Mouse (Mus musculus) G1E (cell line): ENCODE results near the gene Ap1s2. TPM values are rescaled to one million over a fixed set of nuclear protein-coding genes. Genes with fewer than 3 reads are reported as not detected.

Experiments
- ATAC-seq: 2 replicates; pipeline ENCODE4 v1.8.0; 2016; ENCODE audit warnings: mild to moderate bottlenecking; ENCODE audit not compliant: insufficient number of reproducible peaks, poor library complexity, low FRiP score, severe bottlenecking; ENCODE audit errors: extremely low read depth
- DNase-seq: peaks from one replicate; pipeline ENCODE4 v3.0.0; 2012; ENCODE audit warnings: low spot score
- H3K27me3 ChIP-seq: 2 replicates; pipeline ENCODE4 v1.6.1; 2012; ENCODE audit warnings: mild to moderate bottlenecking, low read length, inconsistent platforms; ENCODE audit not compliant: insufficient read depth
- H3K36me3 ChIP-seq: replicated peaks from 2 replicates; pipeline ENCODE3; 2012; ENCODE audit warnings: mild to moderate bottlenecking, inconsistent platforms
- H3K4me1 ChIP-seq: 2 replicates; pipeline ENCODE4 v1.6.1; 2012; ENCODE audit warnings: low read depth, low read length, inconsistent platforms, mixed read lengths; ENCODE audit not compliant: insufficient read depth
- H3K4me3 ChIP-seq: 2 replicates; pipeline ENCODE4 v1.5.1; 2012; ENCODE audit warnings: low read depth, mild to moderate bottlenecking, inconsistent platforms, low read length, moderate library complexity, mixed read lengths
- H3K9me3 ChIP-seq: replicated peaks from 2 replicates; pipeline ENCODE4 v1.6.1; 2012; ENCODE audit warnings: inconsistent platforms
- CTCF ChIP-seq: IDR thresholded peaks from 2 replicates; pipeline ENCODE4 v1.5.1; 2012; ENCODE audit warnings: low read depth, low read length, inconsistent platforms, mixed read lengths
- GATA1 ChIP-seq: IDR thresholded peaks from 2 replicates; pipeline ENCODE4 v1.6.1; 2012; ENCODE audit warnings: borderline replicate concordance, low read length, inconsistent platforms, mixed read lengths
- GATA2 ChIP-seq: IDR thresholded peaks from 2 replicates; pipeline ENCODE4 v1.6.1; 2012; ENCODE audit warnings: low read depth, low read length, inconsistent platforms, borderline replicate concordance
- POLR2AphosphoS5 ChIP-seq: IDR thresholded peaks from 2 replicates; pipeline ENCODE4 v1.6.1; 2012; ENCODE audit warnings: low read depth, low read length, inconsistent platforms; ENCODE audit not compliant: insufficient replicate concordance
- TAL1 ChIP-seq: conservative IDR thresholded peaks from 2 replicates; pipeline ENCODE4 v1.6.1; 2012; ENCODE audit warnings: low read depth, low read length, inconsistent platforms, mixed read lengths
- polyA plus RNA-seq: library from polyadenylated mRNA; stranded (reverse); fragments of >175 nt; gene quantifications from 2 replicates; pipeline ENCODE4 v1.2.3, GENCODE M21; 2012
- total RNA-seq, 2 experiments: library from RNA; stranded (forward) in 1 of 2; stranded (reverse) in 1 of 2; fragments of 200-1000 nt in 1 of 2; fragments of >200 nt in 1 of 2; fragmentation: Nextera tagmentation in 1 of 2; gene quantifications; 2 replicates each; pipeline ENCODE4 v1.2.3; 2014 to 2017

Gene Ap1s2
- total and polyA plus RNA-seq, 3 experiments: 5.7 to 21.0 (median 15.4) TPM

DNA sequence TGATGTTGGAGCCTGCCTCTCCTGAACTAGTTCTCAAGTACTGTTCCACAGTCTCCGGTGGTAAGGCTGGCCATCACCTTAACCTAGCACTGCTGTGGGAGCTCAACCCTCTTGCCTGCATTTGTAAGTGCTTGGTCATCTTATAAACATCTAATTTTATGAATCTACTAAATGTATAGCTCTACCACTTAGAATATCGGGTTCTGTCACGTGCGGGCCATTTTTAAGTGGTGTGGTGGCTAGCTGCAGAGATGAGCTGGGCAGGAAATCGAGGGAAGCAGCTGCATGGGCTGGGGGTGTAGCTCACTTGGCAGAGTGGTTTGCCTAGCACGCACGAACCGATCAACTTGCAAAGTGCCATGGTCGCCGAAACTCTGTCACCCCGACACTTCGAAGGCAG is 48.6 kb downstream of the Ap1s2 start:
- no peaks in the 10 kb centered on the region for H3K27me3 ChIP-seq
- DNase-seq (no peak), ATAC-seq (no peak)
- H3K4me1 ChIP-seq: peaks cover 9% of the 10 kb centered on the region
- TF ChIP-seq TAL1: no peak
- H3K36me3 ChIP-seq: peaks cover 44% of the 10 kb centered on the region
- no peaks in the 10 kb centered on the region for H3K9me3 ChIP-seq
- H3K4me3 ChIP-seq: peak overlapping the region; percentile 81

DNA sequence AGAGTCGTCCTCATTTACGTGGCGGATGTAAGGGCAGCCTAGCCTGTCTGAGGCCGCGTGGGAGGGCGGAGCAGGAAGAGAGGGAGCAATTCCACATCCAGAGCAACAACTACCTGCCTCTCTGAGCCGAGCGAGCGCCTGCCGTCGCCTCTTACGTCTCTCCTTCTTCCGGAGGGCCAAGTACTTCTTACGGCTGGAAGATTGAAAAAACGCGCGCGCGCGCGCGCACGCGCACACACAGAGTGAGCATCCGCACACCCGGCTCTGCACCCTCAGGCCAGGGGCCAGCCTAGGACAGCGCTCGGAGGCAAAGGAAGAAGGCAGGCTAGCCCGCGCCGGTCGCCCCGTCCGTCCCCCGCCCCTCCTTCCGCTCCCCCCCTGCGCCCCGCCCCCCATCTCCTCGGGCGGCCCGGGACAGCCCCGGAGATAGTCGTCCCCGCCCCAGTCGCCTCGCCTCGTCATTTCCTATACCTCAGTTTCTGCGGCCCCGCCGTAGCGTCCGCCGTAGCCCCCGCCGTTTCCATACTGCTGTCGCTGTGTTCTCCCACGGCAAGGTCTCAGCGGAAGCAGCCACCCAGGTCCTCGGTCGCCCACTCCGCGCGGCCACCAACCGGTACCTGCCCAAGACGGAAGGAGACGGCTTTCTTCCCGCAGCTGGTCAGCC is 49.1 kb downstream of the Ap1s2 start:
- H3K36me3 ChIP-seq: peaks cover 43% of the 10 kb centered on the region
- H3K4me1 ChIP-seq: peaks cover 9% of the 10 kb centered on the region
- H3K27me3 ChIP-seq: no peaks in the 10 kb centered on the region
- peak overlapping the region; percentile 81 for H3K4me3 ChIP-seq
- ATAC-seq (peak; percentile 52), DNase-seq (peak; percentile 72)
- no peaks in the 10 kb centered on the region for H3K9me3 ChIP-seq
- TF ChIP-seq TAL1: no peak
- TF ChIP-seq GATA2: no peak
- no peak for TF ChIP-seq CTCF
- TF ChIP-seq POLR2AphosphoS5: no peak
- no peak for TF ChIP-seq GATA1

- peaks cover 7% of the 10 kb centered on the region for H3K4me1 ChIP-seq
- H3K9me3 ChIP-seq: no peaks in the 10 kb centered on the region
- ATAC-seq: peak; percentile 83
- TF ChIP-seq GATA2: no peak
- TF ChIP-seq GATA1: no peak
- TF ChIP-seq CTCF: no peak
- TF ChIP-seq POLR2AphosphoS5: no peak
- TF ChIP-seq TAL1: no peak
- H3K4me3 ChIP-seq: peak within 1 kb of the TSS; percentile 81
- no peaks in the 10 kb centered on the region for H3K27me3 ChIP-seq
- DNase-seq: peak; percentile 79
- H3K36me3 ChIP-seq: peaks cover 42% of the 10 kb centered on the region
Observed at GRCm38 (mm10) chrX:163958467-163958875, 49.7 kb downstream of the Ap1s2 start, which contains the start of gene Zrsr2. Zrsr2 (minus strand) TSS chrX:163958661.

DNA sequence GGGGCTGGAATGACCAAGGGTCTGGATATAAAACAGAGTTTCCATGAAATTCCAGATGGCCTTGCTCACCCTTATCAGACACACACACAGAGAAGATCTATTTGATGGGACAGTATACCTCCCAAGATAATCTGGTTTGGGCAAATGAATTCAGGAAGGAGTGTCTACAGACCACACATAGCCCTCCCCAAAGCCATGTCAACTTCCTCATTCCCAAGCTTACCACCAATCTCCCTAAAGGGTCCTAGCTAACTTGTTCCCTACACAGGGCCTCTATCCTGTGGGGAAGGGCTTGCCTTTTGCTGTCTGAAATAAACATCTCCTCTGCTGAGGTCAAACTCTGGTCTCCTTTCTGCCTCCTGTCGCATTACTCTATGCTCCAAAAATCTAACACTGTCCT is 72.3 kb downstream of the Ap1s2 start:
- no peaks in the 10 kb centered on the region for H3K4me1 ChIP-seq
- no peak for TF ChIP-seq GATA1
- no peak for TF ChIP-seq POLR2AphosphoS5
- no peak for TF ChIP-seq CTCF
- no peak for TF ChIP-seq TAL1
- TF ChIP-seq GATA2: no peak
- no peak for ATAC-seq

DNA sequence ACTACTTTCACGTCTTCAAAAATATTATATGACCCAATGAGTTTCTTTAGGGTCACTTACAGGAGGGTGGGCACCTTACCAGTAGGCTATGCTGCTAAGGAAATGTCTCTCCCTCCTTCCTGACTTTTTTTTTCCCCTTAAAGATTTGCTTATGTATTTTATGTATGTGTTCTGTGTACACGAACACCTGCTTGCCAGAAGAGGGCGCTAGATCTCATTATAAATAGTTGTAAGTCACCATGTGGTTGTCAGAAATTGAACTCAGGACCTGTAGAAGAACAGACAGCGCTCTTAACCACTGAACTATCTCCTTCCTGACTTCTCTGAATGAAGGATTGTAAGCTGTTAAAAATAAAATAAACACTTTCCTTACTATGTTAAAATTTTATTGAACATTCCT is 72.7 kb downstream of the Ap1s2 start:
- TF ChIP-seq GATA1 (no peak), POLR2AphosphoS5 (no peak), TAL1 (no peak), CTCF (no peak), GATA2 (no peak)
- ATAC-seq (no peak), DNase-seq (no peak)

More for the DNA sequence above, 72.3 kb downstream of the Ap1s2 start:
- H3K27me3 ChIP-seq: no peaks in the 10 kb centered on the region
- no peak overlapping the region for H3K4me3 ChIP-seq
- H3K9me3 ChIP-seq: no peaks in the 10 kb centered on the region
- H3K36me3 ChIP-seq: no peaks in the 10 kb centered on the region
- DNase-seq: no peak

GRCm38 (mm10) chrX:163982129-163982528 is 73.3 kb downstream of the Ap1s2 start:
- no peak overlapping the region for H3K4me3 ChIP-seq
- DNase-seq (no peak), ATAC-seq (no peak)
- H3K4me1 ChIP-seq: no peaks in the 10 kb centered on the region
- H3K36me3 ChIP-seq: no peaks in the 10 kb centered on the region
- H3K27me3 ChIP-seq: no peaks in the 10 kb centered on the region
- no peaks in the 10 kb centered on the region for H3K9me3 ChIP-seq
- no peak for TF ChIP-seq CTCF
- TF ChIP-seq GATA2: no peak
- no peak for TF ChIP-seq TAL1
- TF ChIP-seq GATA1: no peak
- TF ChIP-seq POLR2AphosphoS5: no peak

More for the DNA sequence above, 72.7 kb downstream of the Ap1s2 start:
- Histone ChIP-seq H3K36me3 (no peaks in the 10 kb centered on the region), H3K27me3 (no peaks in the 10 kb centered on the region), H3K4me1 (no peaks in the 10 kb centered on the region), H3K9me3 (no peaks in the 10 kb centered on the region), H3K4me3 (no peak overlapping the region)

Other genes starting within 250 kb of the Ap1s2 start
- not detected in 2 replicates for gene Rnf138rt1, start 147.7 kb upstream of the Ap1s2 start, total RNA-seq (2014; fragmentation: Nextera tagmentation)
- gene Rnf138rt1, start 147.7 kb upstream of the Ap1s2 start, total RNA-seq (2017): not detected in 2 replicates
- gene Rnf138rt1, start 147.7 kb upstream of the Ap1s2 start, polyA plus RNA-seq: not detected in 2 replicates
- gene Zrsr2, start 49.6 kb downstream of the Ap1s2 start, total RNA-seq (2014; fragmentation: Nextera tagmentation): 57.5 and 69.0 TPM in 2 replicates
- 28.2 and 43.6 TPM in 2 replicates for gene Zrsr2, start 49.6 kb downstream of the Ap1s2 start, total RNA-seq (2017)
- gene Zrsr2, start 49.6 kb downstream of the Ap1s2 start, polyA plus RNA-seq: 31.9 and 32.0 TPM in 2 replicates
- 0.23 and 0.39 TPM in 2 replicates for gene Car5b, start 119.0 kb downstream of the Ap1s2 start, total RNA-seq (2014; fragmentation: Nextera tagmentation)
- gene Car5b, start 119.0 kb downstream of the Ap1s2 start, total RNA-seq (2017): 0.29 and 0.33 TPM in 2 replicates
- gene Car5b, start 119.0 kb downstream of the Ap1s2 start, polyA plus RNA-seq: not detected in 2 replicates
- gene Siah1b, start 167.5 kb downstream of the Ap1s2 start, total RNA-seq (2014; fragmentation: Nextera tagmentation): 17.5 and 19.5 TPM in 2 replicates
- gene Siah1b, start 167.5 kb downstream of the Ap1s2 start, total RNA-seq (2017): 17.8 and 19.3 TPM in 2 replicates
- gene Siah1b, start 167.5 kb downstream of the Ap1s2 start, polyA plus RNA-seq: 20.6 and 32.9 TPM in 2 replicates
- gene Cltrn, start 179.8 kb downstream of the Ap1s2 start, total RNA-seq (2014; fragmentation: Nextera tagmentation): not detected in 2 replicates
- 0.29 and 0.49 TPM in 2 replicates for gene Cltrn, start 179.8 kb downstream of the Ap1s2 start, total RNA-seq (2017)
- 0.04 TPM in 1 of 2 replicates, not detected in the other for gene Cltrn, start 179.8 kb downstream of the Ap1s2 start, polyA plus RNA-seq
- gene Ace2, start 230.3 kb downstream of the Ap1s2 start, total RNA-seq (2014; fragmentation: Nextera tagmentation): 0.19 TPM in 1 of 2 replicates, not detected in the other
- 0.05 and 0.12 TPM in 2 replicates for gene Ace2, start 230.3 kb downstream of the Ap1s2 start, total RNA-seq (2017)
- gene Ace2, start 230.3 kb downstream of the Ap1s2 start, polyA plus RNA-seq: not detected in 2 replicates